Comparison of ENCODE assay signal across 9 mouse cellular contexts in the genomic region with DNA sequence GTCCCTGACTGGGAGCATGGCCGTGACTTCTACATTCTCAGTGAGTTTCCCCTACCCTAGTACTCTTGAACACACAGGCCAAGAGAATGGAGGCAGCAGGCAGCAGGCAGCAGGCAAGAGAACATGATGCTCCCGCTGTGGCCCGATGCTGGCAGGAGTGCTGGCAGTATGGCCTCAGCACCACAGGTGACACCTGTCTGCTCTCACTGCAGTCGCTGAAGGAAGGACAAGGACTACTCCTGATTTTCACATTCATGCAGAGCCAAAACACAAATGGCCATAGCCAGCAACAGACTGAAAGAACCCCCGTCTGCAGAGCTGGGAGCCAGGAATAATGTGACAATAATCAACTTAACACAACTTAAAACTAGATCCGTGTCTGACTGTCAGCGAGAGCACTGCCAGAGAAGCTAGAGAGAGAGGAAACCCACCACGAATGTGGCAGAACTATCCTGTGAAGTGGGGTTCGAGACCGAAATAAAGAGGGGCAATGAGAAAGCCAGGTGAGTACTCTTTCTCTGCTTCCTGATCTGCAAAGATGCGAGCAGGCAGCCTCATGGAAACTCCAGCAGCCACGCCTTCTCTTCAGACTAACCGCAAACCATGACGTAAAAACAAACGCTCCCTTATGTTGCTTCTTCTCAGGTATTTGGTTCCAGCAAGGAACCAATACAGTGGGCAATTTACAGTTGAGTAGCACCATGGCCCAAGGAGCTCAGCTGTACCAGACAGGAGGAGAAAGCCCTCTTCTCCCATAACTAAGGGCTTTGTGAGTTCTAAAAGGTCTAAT. TPM values are rescaled to one million over a fixed set of nuclear protein-coding genes. Genes with fewer than 3 reads are reported as not detected.
DNase-seq lines count a peak whose midpoint lies in the region; ATAC-seq lines count a peak whose summit lies in the region.
"Had no signal": no experiment of that assay in that cellular context is flagged by ENCODE, and none has a peak within 500 bp of the region (broad histone marks: within the 10 kb centered on the region; RNA-seq: fewer than 3 reads in every experiment).

No protein-coding gene starts in this region.

- no peak overlapping the region for H3K4me3 ChIP-seq in heart, embryonic 13.5 days
- H3K4me3 ChIP-seq in hindbrain, embryonic 11.5 days (ENCODE audit: low read depth, low read length): no peak overlapping the region
- H3K4me3 ChIP-seq in neural tube, embryonic 12.5 days: no peak overlapping the region
- H3K4me3 ChIP-seq: liver, embryonic 15.5 days had no signal

- ATAC-seq in heart, embryonic 13.5 days (ENCODE audit: extremely low read depth, insufficient number of reproducible peaks, low FRiP score, low TSS enrichment): no peak
- no peak for ATAC-seq in hindbrain, embryonic 11.5 days (ENCODE audit: low FRiP score)
- ATAC-seq in neural tube, embryonic 12.5 days (ENCODE audit: low FRiP score, low read depth): no peak

- DNase-seq in heart, adult 18-20 months: no peak
- DNase-seq in cerebellum, postnatal 14 days: peak; percentile 72 to 82
- DNase-seq in hindbrain, embryonic 11.5 days (ENCODE audit: low spot score): no peak
- DNase-seq in lung, postnatal 25 days (ENCODE audit: low spot score): no peak
- no peak for DNase-seq in layer of hippocampus, postnatal 25 days (ENCODE audit: extremely low spot score in 1 of 2, low spot score in 1 of 2)
- no peak for DNase-seq in thymus, postnatal 10 days (ENCODE audit: low spot score in 2 of 2)

- no peaks in the 10 kb centered on the region for H3K9me3 ChIP-seq in heart, embryonic 13.5 days
- no peaks in the 10 kb centered on the region for H3K9me3 ChIP-seq in hindbrain, embryonic 11.5 days (ENCODE audit: control insufficient read depth, low read length)
- H3K9me3 ChIP-seq in neural tube, embryonic 12.5 days: no peaks in the 10 kb centered on the region
- H3K9me3 ChIP-seq: liver, embryonic 15.5 days had no signal

- peaks cover 72% of the 10 kb centered on the region for H3K36me3 ChIP-seq in heart, embryonic 13.5 days
- peaks cover 10% of the 10 kb centered on the region; the same call in 1 of the 2 replicates for H3K36me3 ChIP-seq in hindbrain, embryonic 11.5 days (ENCODE audit: control insufficient read depth, insufficient read depth, low read length)
- H3K36me3 ChIP-seq in neural tube, embryonic 12.5 days: peaks cover 41% of the 10 kb centered on the region
- H3K36me3 ChIP-seq: liver, embryonic 15.5 days had no signal

- no peaks in the 10 kb centered on the region for H3K27me3 ChIP-seq in heart, embryonic 13.5 days (replicated peaks)
- H3K27me3 ChIP-seq in hindbrain, embryonic 11.5 days (ENCODE audit: control insufficient read depth, insufficient read depth, low read length): no peaks in the 10 kb centered on the region
- no peaks in the 10 kb centered on the region for H3K27me3 ChIP-seq in neural tube, embryonic 12.5 days (replicated peaks)
- H3K27me3 ChIP-seq: liver, embryonic 15.5 days had no signal

- WGBS in heart, embryonic 13.5 days: 91% methylated on average over 15 of the region's 15 CpGs
- WGBS in hindbrain, embryonic 11.5 days: 86% methylated on average over 15 of the region's 15 CpGs
- WGBS in neural tube, embryonic 12.5 days: 79% methylated on average over 15 of the region's 15 CpGs

- H3K27ac ChIP-seq in heart, embryonic 13.5 days (replicated peaks): peak overlapping the region; percentile 77
- peak overlapping the region; percentile 87 for H3K27ac ChIP-seq in hindbrain, embryonic 11.5 days (ENCODE audit: low read depth, low read length)
- peak overlapping the region; percentile 74 for H3K27ac ChIP-seq in neural tube, embryonic 12.5 days
- H3K27ac ChIP-seq: liver, embryonic 15.5 days had no signal

- H3K4me1 ChIP-seq in heart, embryonic 13.5 days: peaks cover 29% of the 10 kb centered on the region
- H3K4me1 ChIP-seq in hindbrain, embryonic 11.5 days (replicated peaks; ENCODE audit: control insufficient read depth, insufficient read depth, low read length): peaks cover 7% of the 10 kb centered on the region
- H3K4me1 ChIP-seq in neural tube, embryonic 12.5 days: peaks cover 22% of the 10 kb centered on the region
- H3K4me1 ChIP-seq: liver, embryonic 15.5 days had no signal

- H3K4me2 ChIP-seq in heart, embryonic 13.5 days: no peak overlapping the region
- no peak overlapping the region for H3K4me2 ChIP-seq in hindbrain, embryonic 11.5 days (replicated peaks; ENCODE audit: low read depth, low read length)
- peak overlapping the region; percentile 30; the same call in 1 of the 2 replicates for H3K4me2 ChIP-seq in neural tube, embryonic 12.5 days (replicated peaks)
- H3K4me2 ChIP-seq: liver, embryonic 15.5 days had no signal

- peak overlapping the region; percentile 33; the same call in 1 of the 2 replicates for H3K9ac ChIP-seq in heart, embryonic 13.5 days
- no peak overlapping the region for H3K9ac ChIP-seq in hindbrain, embryonic 11.5 days (ENCODE audit: low read depth, low read length)
- H3K9ac ChIP-seq in neural tube, embryonic 12.5 days: no peak overlapping the region
- H3K9ac ChIP-seq: liver, embryonic 15.5 days had no signal

RNA-seq across cellular contexts. Expression of a gene that starts 50.8 kb away (rescaled TPM):
- 37.8 and 39.9 TPM in 2 replicates for polyA plus RNA-seq in heart, embryonic 13.5 days (2015; fragmentation: Nextera tagmentation; extraction: Ambion mirVana)
- total RNA-seq in heart, adult 18-20 months (2021): 100 to 1,000 TPM; 154 to 180 TPM
- 113 and 173 TPM in 2 replicates for polyA plus RNA-seq in hindbrain, embryonic 11.5 days (2014; fragmentation: Nextera tagmentation; extraction: Ambion mirVana)
- 111 and 136 TPM in 2 replicates for polyA plus RNA-seq in neural tube, embryonic 12.5 days (2016; fragmentation: Nextera tagmentation; extraction: Ambion mirVana)
- 100 to 1,000 TPM; 372 to 435 TPM for total RNA-seq in layer of hippocampus, postnatal 25 days (2021)

Comparison
In these comparisons a context has a peak if more than half of its experiments do, and no peak if none do; other contexts are left out.
1. DNase-seq: peak in cerebellum, postnatal 14 days (2 of 2); none in heart, adult 18-20 months (0 of 2), hindbrain, embryonic 11.5 days (single experiment), lung, postnatal 25 days (single experiment), layer of hippocampus, postnatal 25 days (0 of 2) and thymus, postnatal 10 days (0 of 2).
2. Peak in every context shown above with its lines, with median percentiles within 50 percentile points of each other: H3K27ac ChIP-seq.